Mouse (Mus musculus) forebrain, embryonic 11.5 days (tissue): ENCODE results near the gene Hist1h2bg. TPM values are rescaled to one million over a fixed set of nuclear protein-coding genes. Genes with fewer than 3 reads are reported as not detected.
"Not testable (repeated sequence)": the region's sequence is repeated elsewhere in the genome, so short reads cannot be mapped to it uniquely, and the experiment has no call there.

Experiments used
- ATAC-seq: fragments of 200-750 bp; cut with Nextera tagmentation; replicated peaks from 2 replicates; pipeline ENCODE4 v1.8.0; 2017; ENCODE audit warnings: moderate TSS enrichment; ENCODE audit not compliant: low FRiP score
- DNase-seq: peaks from one replicate; pipeline ENCODE4 v3.0.0-alpha.2; 2017; ENCODE audit warnings: low spot score
- H3K27ac ChIP-seq: fragments of 300-500 bp; sonication (generic); 2 replicates; pipeline ENCODE4 v1.5.1; 2014; ENCODE audit warnings: low read depth, low read length
- H3K27me3 ChIP-seq: fragments of 300-500 bp; sonication (generic); 2 replicates; pipeline ENCODE4 v1.6.1; 2014; ENCODE audit warnings: mild to moderate bottlenecking, low read length, mixed read lengths; ENCODE audit not compliant: control insufficient read depth, insufficient read depth
- H3K36me3 ChIP-seq: fragments of 300-500 bp; sonication (generic); 2 replicates; pipeline ENCODE4 v1.6.1; 2014; ENCODE audit warnings: mild to moderate bottlenecking, low read length, moderate library complexity, mixed read lengths; ENCODE audit not compliant: control insufficient read depth, insufficient read depth
- H3K4me1 ChIP-seq: fragments of 300-500 bp; sonication (generic); replicated peaks from 2 replicates; pipeline ENCODE4 v1.6.1; 2014; ENCODE audit warnings: low read length, mixed read lengths; ENCODE audit not compliant: control insufficient read depth, insufficient read depth
- H3K4me2 ChIP-seq: fragments of 300-500 bp; sonication (generic); 2 replicates; pipeline ENCODE4 v1.6.1; 2014; ENCODE audit warnings: low read depth, mild to moderate bottlenecking, low read length, moderate library complexity, mixed read lengths; ENCODE audit not compliant: severe bottlenecking
- H3K4me3 ChIP-seq: fragments of 300-500 bp; sonication (generic); 2 replicates; pipeline ENCODE4 v1.5.1; 2014; ENCODE audit warnings: low read depth, low read length
- H3K9ac ChIP-seq: fragments of 300-500 bp; sonication (generic); 2 replicates; pipeline ENCODE4 v1.6.1; 2014; ENCODE audit warnings: low read length
- H3K9me3 ChIP-seq: fragments of 300-500 bp; sonication (generic); 2 replicates; pipeline ENCODE4 v1.6.1; 2016; ENCODE audit warnings: low read length, mixed read lengths; ENCODE audit not compliant: control insufficient read depth
- WGBS: fragments of 180-500 bp; shearing (Covaris S2); extraction: QIAGEN DNeasy Blood & Tissue Kit; methylation state at CpG from one replicate; pipeline ENCODE4 v1.1.7; 2014; 5-methylcytosine and 5-hydroxymethylcytosine counted together
- polyA plus RNA-seq: library from polyadenylated mRNA; unstranded; fragments of >200 nt; fragmentation: Nextera tagmentation; extraction: Ambion mirVana; gene quantifications from 2 replicates; pipeline ENCODE4 v1.2.1, GENCODE M21; 2014

Hist1h2bg gene
- polyA plus RNA-seq, 1 experiment from 2014 or later = 7.4 TPM

DNA sequence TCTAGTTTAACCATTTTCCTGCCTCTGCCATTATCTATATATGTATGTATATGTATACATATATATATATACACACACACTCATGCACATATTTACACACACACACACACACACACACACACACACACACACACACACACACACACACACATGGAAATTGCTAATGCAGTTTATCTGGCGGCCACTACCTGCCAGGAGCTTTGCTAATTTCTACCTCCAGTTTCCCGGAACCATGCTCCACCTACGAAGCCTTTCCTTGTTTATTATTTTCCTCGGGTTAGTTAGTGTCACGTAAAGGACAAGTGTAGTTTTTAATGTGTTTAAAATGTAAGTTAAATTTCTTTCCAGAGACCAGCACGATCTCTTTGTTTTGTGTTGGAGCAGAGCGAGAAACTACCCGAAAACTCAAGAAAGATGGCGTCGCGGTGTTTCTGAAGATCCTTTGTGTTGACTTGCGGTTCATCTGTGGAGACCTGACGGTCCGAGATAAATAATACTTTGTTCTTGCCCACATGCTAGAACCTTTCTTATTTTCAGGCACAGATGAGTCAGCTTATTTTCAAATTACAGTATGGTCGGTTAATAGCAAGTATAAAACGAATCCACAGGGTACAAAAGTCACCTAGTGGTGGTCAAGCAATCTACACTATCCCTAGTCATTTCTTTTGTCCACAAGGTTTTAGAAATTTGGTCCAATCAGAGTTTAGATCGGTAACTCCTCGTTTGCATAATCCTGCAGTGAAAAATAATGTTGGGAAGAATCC lies 8.3 kb upstream of the Hist1h2bg start:
- Histone ChIP-seq H3K4me3 (peak overlapping the region; percentile 19), H3K27ac (peak overlapping the region; percentile 96), H3K36me3 (no peaks in the 10 kb centered on the region), H3K9ac (peak overlapping the region; percentile 70), H3K4me1 (no peaks in the 10 kb centered on the region), H3K27me3 (no peaks in the 10 kb centered on the region), H3K9me3 (no peaks in the 10 kb centered on the region), H3K4me2 (peak overlapping the region; percentile 62)
- DNase-seq = no peak
- 5% methylated on average over 18 of the region's 18 CpGs for WGBS
- peak; percentile 56 for ATAC-seq

DNA sequence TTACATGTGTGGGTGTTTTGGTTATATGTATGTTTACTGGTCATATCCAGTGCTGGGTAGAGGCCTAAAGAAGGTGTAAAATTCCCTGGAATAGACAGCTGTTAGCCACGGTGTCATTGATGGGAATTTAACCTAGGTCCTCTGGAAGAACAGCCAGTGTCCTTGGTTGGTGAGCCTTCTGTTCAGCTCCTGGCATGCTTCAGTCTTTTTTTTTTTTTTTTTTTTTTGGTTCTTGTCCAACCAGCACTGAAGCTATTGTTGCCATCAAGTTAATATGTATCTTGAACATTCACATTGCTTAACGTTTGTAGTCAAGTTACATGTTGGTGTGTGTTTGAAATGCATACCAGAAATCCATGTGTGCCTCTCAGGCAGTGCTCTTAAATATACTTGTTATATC lies 6.7 kb upstream of the Hist1h2bg start:
- Histone ChIP-seq H3K4me3 (no peak overlapping the region), H3K36me3 (no peaks in the 10 kb centered on the region), H3K4me1 (no peaks in the 10 kb centered on the region), H3K27ac (peak overlapping the region; percentile 96; the same call in 1 of the 2 replicates), H3K9me3 (no peaks in the 10 kb centered on the region), H3K27me3 (no peaks in the 10 kb centered on the region), H3K4me2 (no peak overlapping the region), H3K9ac (no peak overlapping the region)
- WGBS = 84% methylated on average over 2 of the region's 2 CpGs
- no peak for ATAC-seq
- no peak for DNase-seq

DNA sequence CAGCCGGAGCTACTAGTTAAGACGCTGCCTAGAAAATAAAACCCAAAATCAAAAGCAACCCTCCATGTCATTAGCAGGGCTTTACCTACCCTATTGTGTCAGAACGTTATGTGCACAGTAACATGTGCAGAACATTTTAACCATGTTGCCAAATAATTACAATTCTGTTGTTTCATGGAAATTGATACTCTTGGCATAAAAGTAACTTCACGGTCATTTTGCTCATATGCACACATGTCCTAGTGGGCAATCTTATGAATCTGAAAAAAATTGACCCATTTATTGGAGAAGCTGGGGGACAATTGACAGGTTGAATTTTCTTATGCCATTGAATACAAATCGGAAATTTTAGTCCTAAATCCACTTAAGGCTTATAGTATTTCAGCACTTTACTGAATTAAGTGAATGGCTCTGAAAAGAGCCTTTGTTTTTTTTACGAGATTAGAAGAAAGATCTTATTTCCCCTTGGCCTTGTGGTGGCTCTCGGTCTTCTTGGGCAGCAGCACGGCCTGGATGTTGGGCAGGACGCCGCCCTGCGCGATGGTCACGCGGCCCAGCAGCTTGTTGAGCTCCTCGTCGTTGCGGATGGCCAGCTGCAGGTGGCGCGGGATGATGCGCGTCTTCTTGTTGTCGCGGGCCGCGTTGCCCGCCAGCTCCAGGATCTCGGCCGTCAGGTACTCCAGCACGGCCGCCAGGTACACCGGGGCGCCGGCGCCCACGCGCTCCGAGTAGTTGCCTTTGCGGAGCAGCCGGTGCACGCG lies 755 bp upstream of the Hist1h2bg start:
- H3K27ac ChIP-seq = peak overlapping the region; percentile 96
- not testable (repeated sequence) for H3K27me3 ChIP-seq, DNase-seq, H3K4me1 ChIP-seq, ATAC-seq, H3K36me3 ChIP-seq, H3K9me3 ChIP-seq
- WGBS = under 1% methylated on average over 20 of the region's 41 CpGs
- peak overlapping the region; percentile 45 for H3K4me3 ChIP-seq
- peak overlapping the region; percentile 57 for H3K9ac ChIP-seq
- peak overlapping the region; percentile 49 for H3K4me2 ChIP-seq

DNA sequence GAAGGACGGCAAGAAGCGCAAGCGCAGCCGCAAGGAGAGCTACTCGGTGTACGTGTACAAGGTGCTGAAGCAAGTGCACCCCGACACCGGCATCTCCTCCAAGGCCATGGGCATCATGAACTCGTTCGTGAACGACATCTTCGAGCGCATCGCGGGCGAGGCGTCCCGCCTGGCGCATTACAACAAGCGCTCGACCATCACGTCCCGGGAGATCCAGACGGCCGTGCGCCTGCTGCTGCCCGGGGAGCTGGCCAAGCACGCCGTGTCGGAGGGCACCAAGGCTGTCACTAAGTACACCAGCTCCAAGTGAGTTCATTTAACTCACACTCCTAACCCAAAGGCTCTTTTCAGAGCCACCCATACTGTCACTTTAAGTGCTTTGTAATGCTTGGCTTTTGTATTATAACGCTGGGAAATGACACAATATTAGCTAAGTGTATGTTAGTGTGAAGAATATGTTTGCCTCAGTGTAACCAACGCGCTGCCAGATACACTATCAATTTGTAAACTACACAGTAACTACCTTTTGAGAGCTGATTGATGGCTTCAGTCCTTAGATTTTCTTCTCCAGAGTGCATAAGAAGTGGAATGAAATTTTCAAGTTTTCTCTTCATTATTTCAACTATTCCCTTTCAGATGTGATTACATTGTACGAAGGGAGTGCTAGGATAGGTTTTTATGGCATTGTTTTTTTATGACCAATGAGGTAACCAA lies 465 bp downstream of the Hist1h2bg start:
- not testable (repeated sequence) for DNase-seq, H3K36me3 ChIP-seq, H3K27me3 ChIP-seq, H3K9me3 ChIP-seq, H3K4me1 ChIP-seq, ATAC-seq
- Histone ChIP-seq H3K9ac (peak overlapping the region; percentile 72), H3K27ac (peak overlapping the region; percentile 96), H3K4me3 (peak overlapping the region; percentile 45), H3K4me2 (peak overlapping the region; percentile 66)
- under 1% methylated on average over 9 of the region's 34 CpGs for WGBS

DNA sequence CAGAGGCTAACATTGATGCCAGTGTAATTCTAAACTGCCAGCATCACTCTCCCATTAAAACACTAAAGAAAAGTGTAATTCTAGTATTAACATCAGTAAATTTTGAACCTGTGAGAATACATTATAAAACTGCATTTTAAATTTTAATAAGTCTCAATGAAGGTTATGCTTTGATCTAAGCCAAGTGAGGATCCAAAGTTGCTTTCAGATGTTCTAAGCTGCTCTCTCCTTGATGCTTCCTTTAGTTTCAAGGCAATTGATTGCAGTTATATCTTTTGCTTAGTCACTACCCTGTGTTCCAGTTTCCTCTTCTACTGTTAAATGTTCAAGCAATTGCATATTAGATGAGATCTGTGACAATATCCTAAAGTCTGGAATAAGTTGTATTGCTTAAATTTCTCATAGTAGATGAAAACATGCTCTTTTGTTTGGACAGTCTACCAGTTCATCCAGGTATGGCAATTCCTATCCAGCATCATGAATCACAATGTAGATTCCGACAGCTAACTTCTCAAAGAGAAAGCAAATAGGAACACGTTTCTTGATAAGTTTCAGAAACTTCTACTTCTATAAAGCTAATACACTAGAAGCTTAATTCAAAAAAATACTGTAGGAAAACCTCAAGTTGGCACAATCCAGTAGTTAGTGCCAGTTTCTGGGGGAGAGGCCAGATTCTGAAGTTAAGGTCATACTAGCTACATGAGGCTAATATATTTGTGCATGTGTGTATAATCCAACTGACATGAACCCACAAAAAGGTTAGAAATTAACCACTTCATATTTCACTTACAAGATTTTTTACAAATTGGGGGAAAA lies 1.2 kb downstream of the Hist1h2bg start:
- peak overlapping the region; percentile 72 for H3K9ac ChIP-seq
- H3K27me3 ChIP-seq = no peaks in the 10 kb centered on the region
- H3K4me3 ChIP-seq = peak overlapping the region; percentile 45
- 47% methylated on average over 2 of the region's 2 CpGs for WGBS
- H3K9me3 ChIP-seq = no peaks in the 10 kb centered on the region
- H3K4me2 ChIP-seq = peak overlapping the region; percentile 66
- no peaks in the 10 kb centered on the region for H3K36me3 ChIP-seq
- no peak for DNase-seq
- H3K27ac ChIP-seq = peak overlapping the region; percentile 96
- ATAC-seq = no peak
- H3K4me1 ChIP-seq = peaks cover 7% of the 10 kb centered on the region; the same call in 1 of the 2 replicates

DNA sequence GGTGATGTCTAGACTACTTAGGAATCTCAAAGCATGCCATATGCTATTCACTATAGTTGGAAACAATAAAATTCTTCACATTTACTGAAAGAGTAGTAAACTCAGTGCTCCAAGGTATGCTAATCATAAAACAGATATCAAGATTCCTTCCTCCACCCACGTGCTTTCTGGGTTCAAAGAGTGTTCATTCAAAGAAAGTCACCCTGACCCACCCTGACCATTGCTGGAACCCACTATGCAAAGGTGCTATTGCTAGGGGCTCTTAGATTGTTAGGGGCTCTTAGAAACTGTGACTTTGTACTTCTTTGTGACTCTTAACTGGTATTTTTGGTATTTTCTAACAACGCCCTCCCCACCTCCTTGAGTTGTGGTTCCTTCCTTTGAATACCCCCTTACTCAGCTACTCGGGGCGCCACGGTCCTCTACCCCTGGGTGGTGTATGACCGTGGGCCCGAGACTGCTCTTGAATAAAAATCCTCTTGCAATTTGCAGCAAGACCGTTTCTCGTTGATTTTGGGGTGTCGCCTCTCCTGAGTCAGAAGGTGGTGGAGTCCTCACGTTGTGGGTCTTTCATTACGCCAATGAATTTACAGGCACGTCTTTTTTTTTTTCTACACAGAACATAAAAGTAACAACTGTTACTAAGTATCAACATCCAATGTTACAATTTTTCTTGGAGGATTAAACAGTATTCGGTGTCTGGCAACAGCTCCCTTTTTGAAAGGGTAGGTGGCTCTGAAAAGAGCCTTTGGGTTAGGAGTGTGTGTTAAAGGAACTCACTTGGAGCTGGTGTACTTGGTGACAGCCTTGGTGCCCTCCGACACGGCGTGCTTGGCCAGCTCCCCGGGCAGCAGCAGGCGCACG lies 2.1 kb downstream of the Hist1h2bg start:
- H3K4me1 ChIP-seq, ATAC-seq, H3K36me3 ChIP-seq, H3K27me3 ChIP-seq, H3K9me3 ChIP-seq: not testable (repeated sequence)
- 11% methylated on average over 17 of the region's 20 CpGs for WGBS
- H3K4me3 ChIP-seq = peak overlapping the region; percentile 45
- H3K4me2 ChIP-seq = peak overlapping the region; percentile 66
- H3K27ac ChIP-seq = peak overlapping the region; percentile 96
- peak; percentile 62 for DNase-seq
- H3K9ac ChIP-seq = peak overlapping the region; percentile 72

DNA sequence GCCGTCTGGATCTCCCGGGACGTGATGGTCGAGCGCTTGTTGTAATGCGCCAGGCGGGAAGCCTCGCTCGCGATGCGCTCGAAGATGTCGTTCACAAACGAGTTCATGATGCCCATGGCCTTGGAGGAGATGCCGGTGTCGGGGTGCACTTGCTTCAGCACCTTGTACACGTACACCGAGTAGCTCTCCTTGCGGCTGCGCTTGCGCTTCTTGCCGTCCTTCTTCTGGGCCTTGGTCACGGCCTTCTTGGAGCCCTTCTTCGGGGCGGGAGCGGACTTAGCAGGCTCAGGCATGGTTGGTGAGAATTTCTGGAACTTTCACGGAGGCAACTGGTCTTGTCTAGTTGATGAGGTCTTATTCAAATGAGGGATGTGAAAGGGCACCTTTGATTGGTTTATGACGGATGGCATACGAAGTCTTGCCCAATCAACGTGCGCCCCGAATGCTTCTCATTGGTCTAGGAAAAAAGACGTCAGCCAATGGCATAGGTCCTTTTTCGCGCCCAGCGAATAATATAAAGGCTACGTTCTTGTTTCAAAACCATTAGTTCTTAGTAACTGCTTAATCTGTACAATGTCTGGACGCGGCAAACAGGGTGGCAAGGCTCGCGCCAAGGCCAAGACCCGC lies 2.8 kb downstream of the Hist1h2bg start, which contains the start of the genes Hist1h2bf and Hist1h2ad:
Hist1h2bf (minus strand) TSS at position 299 of the 627 bp plus-strand sequence.
Hist1h2ad (plus strand) TSS at position 484 of the 627 bp plus-strand sequence.
- H3K4me2 ChIP-seq = peak within 1 kb of the TSS; percentile 66
- WGBS = under 1% methylated on average over 21 of the region's 42 CpGs
- ATAC-seq = peak; percentile 91

More for the DNA sequence above, 2.8 kb downstream of the Hist1h2bg start, which contains the start of the genes Hist1h2bf and Hist1h2ad:
- Histone ChIP-seq H3K9ac (peak within 1 kb of the TSS; percentile 63), H3K4me3 (peak within 1 kb of the TSS; percentile 45), H3K27ac (peak within 1 kb of the TSS; percentile 96)
- H3K9me3 ChIP-seq, H3K4me1 ChIP-seq, H3K36me3 ChIP-seq, H3K27me3 ChIP-seq: not testable (repeated sequence)
- DNase-seq = peak; percentile 91
